Mouse (Mus musculus) olfactory bulb, adult 2 months (tissue): ENCODE measurements around the gene Sftpa1.

Experiments used
- CTCF ChIP-seq: fragments of 200-500 bp; IDR thresholded peaks from 2 replicates; pipeline ENCODE4 v1.5.1; 2012; ENCODE audit warnings: low read depth, mild to moderate bottlenecking, low read length, moderate library complexity; ENCODE audit not compliant: insufficient read depth
- POLR2A ChIP-seq: fragments of 200-500 bp; IDR thresholded peaks from 2 replicates; pipeline ENCODE4 v1.6.1; 2012; ENCODE audit warnings: mild to moderate bottlenecking, low read depth, low read length, moderate library complexity; ENCODE audit not compliant: insufficient read depth

- TF ChIP-seq CTCF (no peak), POLR2A (no peak)
These were observed 3.6 kb upstream of the Sftpa1 start for GRCm38 (mm10) chr14:41127997-41128396.
